Mouse (Mus musculus): ENCODE data around the gene Sox2. TPM values are rescaled to one million over a fixed set of nuclear protein-coding genes. Genes with fewer than 3 reads are reported as not detected.

Gene Sox2
- 0.02 TPM in 1 of 2 replicates, not detected in the other for polyA plus RNA-seq (2012)

GRCm38 (mm10) chr3:34649726-34650620, at the start of gene Sox2:
Gene Sox2 (plus strand): TSS chr3:34650405.

Data from megakaryocyte-erythroid progenitor cell, adult 5 weeks (primary cell).